Mouse (Mus musculus) kidney, adult 9 months (tissue): ENCODE results near the gene 4930447C04Rik.

Experiments
- DNase-seq: peaks from one replicate; pipeline ENCODE4 v3.0.0; 2022

4930447C04Rik gene

GRCm38 (mm10) chr12:72835518-72836015 lies 105.0 kb downstream of the 4930447C04Rik start:
- DNase-seq = no peak

GRCm38 (mm10) chr12:72834773-72835517 lies 105.6 kb downstream of the 4930447C04Rik start:
- DNase-seq = no peak

- DNase-seq = no peak
Measured at GRCm38 (mm10) chr12:72831711-72832432, 108.7 kb downstream of the 4930447C04Rik start.
